Mouse (Mus musculus): ENCODE results near the gene Scgb2b27.
A peak's percentile ranks its signal among the peaks of the same experiment; 100 is the strongest.
"Not testable (repeated sequence)": the region's sequence is repeated elsewhere in the genome, so short reads cannot be mapped to it uniquely, and the experiment has no call there.

The Scgb2b27 gene

GRCm38 (mm10) chr7:34013842-34014241 lies at the start of gene Scgb2b27:
Scgb2b27 (minus strand) TSS chr7:34013942.
- peak; percentile 19 for DNase-seq (ENCODE audit: extremely low read depth, low read depth, low spot score)

- DNase-seq (ENCODE audit: extremely low read depth, low read depth, low spot score) = not testable (repeated sequence)
Measured at GRCm38 (mm10) chr7:34036076-34036815, 22.5 kb upstream of the Scgb2b27 start.

- DNase-seq (ENCODE audit: extremely low read depth, low read depth, low spot score) = not testable (repeated sequence)
Measured at GRCm38 (mm10) chr7:34034579-34034978, 20.8 kb upstream of the Scgb2b27 start.

- DNase-seq (ENCODE audit: extremely low read depth, low read depth, low spot score) = no peak
Measured at GRCm38 (mm10) chr7:34030026-34030425, 16.3 kb upstream of the Scgb2b27 start.

- not testable (repeated sequence) for DNase-seq (ENCODE audit: extremely low read depth, low read depth, low spot score)
Measured at GRCm38 (mm10) chr7:34027202-34027601, 13.5 kb upstream of the Scgb2b27 start.

- DNase-seq (ENCODE audit: extremely low read depth, low read depth, low spot score) = no peak
Measured at GRCm38 (mm10) chr7:34025641-34026040, 11.9 kb upstream of the Scgb2b27 start.

- DNase-seq (ENCODE audit: extremely low read depth, low read depth, low spot score) = not testable (repeated sequence)
Measured at GRCm38 (mm10) chr7:34021183-34021582, 7.4 kb upstream of the Scgb2b27 start, which contains the start of gene Scgb1b27. Scgb1b27 (plus strand) TSS chr7:34021483.

GRCm38 (mm10) chr7:33982281-33982680 lies 31.5 kb downstream of the Scgb2b27 start:
- DNase-seq (ENCODE audit: extremely low read depth, low read depth, low spot score) = not testable (repeated sequence)

All from fat pad, adult 2 months (tissue).